Mouse (Mus musculus) stomach, embryonic 14.5 days (tissue): ENCODE measurements at regions not wholly inside any gene's neighbourhood (a gene's known extent, or its start where the extent isn't known, plus 50 kb on each side); places are given as distances from the start of the nearest gene placed in this dataset.

ENCODE experiments used
- ATAC-seq: fragments of 200-750 bp; cut with Nextera tagmentation; 2 replicates; pipeline ENCODE4 v1.8.0; 2017; ENCODE audit warnings: low read depth, moderate TSS enrichment; ENCODE audit not compliant: insufficient number of reproducible peaks, insufficient read depth, low FRiP score
- H3K27ac ChIP-seq: fragments of 300-500 bp; sonication (generic); 2 replicates; pipeline ENCODE4 v1.5.1; 2014; ENCODE audit warnings: mild to moderate bottlenecking, low read length, moderate library complexity, mixed read lengths
- H3K27me3 ChIP-seq: fragments of 300-500 bp; sonication (generic); 2 replicates; pipeline ENCODE4 v1.6.1; 2014; ENCODE audit warnings: low read length, control low read depth, mixed read lengths; ENCODE audit not compliant: control insufficient read depth, insufficient read depth
- H3K36me3 ChIP-seq: fragments of 300-500 bp; sonication (generic); 2 replicates; pipeline ENCODE4 v1.6.1; 2014; ENCODE audit warnings: mild to moderate bottlenecking, control low read depth, low read length, moderate library complexity, mixed read lengths; ENCODE audit not compliant: control insufficient read depth, insufficient read depth
- H3K4me1 ChIP-seq: fragments of 300-500 bp; sonication (generic); 2 replicates; pipeline ENCODE4 v1.6.1; 2014; ENCODE audit warnings: low read length, control low read depth, mixed read lengths; ENCODE audit not compliant: control insufficient read depth, insufficient read depth
- H3K4me2 ChIP-seq: fragments of 300-500 bp; sonication (generic); replicated peaks from 2 replicates; pipeline ENCODE4 v1.6.1; 2014; ENCODE audit warnings: low read depth, low read length, control low read depth
- H3K4me3 ChIP-seq: fragments of 300-500 bp; sonication (generic); 2 replicates; pipeline ENCODE4 v1.5.1; 2014; ENCODE audit warnings: low read depth, low read length, control low read depth
- H3K9ac ChIP-seq: fragments of 300-500 bp; sonication (generic); replicated peaks from 2 replicates; pipeline ENCODE4 v1.6.1; 2014; ENCODE audit warnings: low read depth, mild to moderate bottlenecking, control low read depth, low read length, moderate library complexity, mixed read lengths
- H3K9me3 ChIP-seq: fragments of 300-500 bp; sonication (generic); 2 replicates; pipeline ENCODE4 v1.6.1; 2016; ENCODE audit warnings: low read depth, low read length, control low read depth; ENCODE audit not compliant: control insufficient read depth
- WGBS: fragments of 180-500 bp; shearing (Covaris S2); extraction: QIAGEN DNeasy Blood & Tissue Kit; methylation state at CpG from one replicate; pipeline ENCODE4 v1.1.7; 2014; 5-methylcytosine and 5-hydroxymethylcytosine counted together

DNA sequence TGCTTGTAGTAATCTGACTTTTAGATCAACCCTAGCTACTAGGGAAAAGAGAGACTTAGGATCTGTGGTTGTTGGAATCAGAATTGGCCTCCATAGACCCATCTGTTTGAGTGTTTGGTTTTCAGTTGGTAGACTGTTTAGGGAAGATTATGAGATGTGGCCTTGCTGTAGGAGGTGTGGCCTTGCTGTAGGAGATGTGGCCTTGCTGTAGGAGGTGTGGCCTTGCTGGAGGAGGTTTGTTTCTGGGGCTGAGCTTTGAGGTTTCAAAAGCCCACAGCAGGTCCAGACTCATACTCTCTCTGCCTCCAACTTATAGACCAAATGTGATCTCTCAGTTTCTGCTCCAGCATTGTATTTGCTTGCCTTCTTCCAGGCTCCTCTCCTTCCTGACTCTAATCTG lies 363.7 kb downstream of the Rnf144b start:
- no peaks in the 10 kb centered on the region for H3K9me3 ChIP-seq
- no peaks in the 10 kb centered on the region for H3K4me1 ChIP-seq
- H3K4me3 ChIP-seq = no peak overlapping the region
- H3K36me3 ChIP-seq = no peaks in the 10 kb centered on the region
- no peak overlapping the region for H3K27ac ChIP-seq
- no peak overlapping the region for H3K4me2 ChIP-seq
- ATAC-seq = no peak
- no peak overlapping the region for H3K9ac ChIP-seq
- H3K27me3 ChIP-seq = no peaks in the 10 kb centered on the region

DNA sequence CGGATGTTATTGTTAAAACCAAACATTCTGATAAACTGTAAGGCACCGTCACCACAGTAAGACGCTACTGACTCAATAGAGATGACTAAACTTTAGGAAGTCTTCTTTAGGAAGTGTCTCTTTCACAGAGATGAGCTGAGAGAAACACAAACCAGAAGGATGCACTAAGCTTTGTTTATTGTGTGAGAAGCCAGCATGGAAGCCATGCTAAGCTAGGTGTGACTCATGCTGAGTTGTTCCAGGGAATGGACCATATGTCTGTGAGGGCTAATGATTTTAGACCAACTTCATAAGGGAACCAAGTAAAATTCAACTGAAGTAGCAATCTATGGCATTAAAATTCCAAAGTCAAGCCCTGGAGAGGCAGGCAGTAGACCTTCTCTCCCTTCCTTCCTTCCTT lies 364.2 kb downstream of the Rnf144b start:
- H3K27ac ChIP-seq = no peak overlapping the region
- H3K27me3 ChIP-seq = no peaks in the 10 kb centered on the region
- no peak overlapping the region for H3K9ac ChIP-seq
- H3K4me3 ChIP-seq = no peak overlapping the region
- H3K4me2 ChIP-seq = no peak overlapping the region
- WGBS = 73% methylated on average over 3 of the region's 3 CpGs
- H3K9me3 ChIP-seq = no peaks in the 10 kb centered on the region
- H3K4me1 ChIP-seq = no peaks in the 10 kb centered on the region
- no peaks in the 10 kb centered on the region for H3K36me3 ChIP-seq
- ATAC-seq = no peak

DNA sequence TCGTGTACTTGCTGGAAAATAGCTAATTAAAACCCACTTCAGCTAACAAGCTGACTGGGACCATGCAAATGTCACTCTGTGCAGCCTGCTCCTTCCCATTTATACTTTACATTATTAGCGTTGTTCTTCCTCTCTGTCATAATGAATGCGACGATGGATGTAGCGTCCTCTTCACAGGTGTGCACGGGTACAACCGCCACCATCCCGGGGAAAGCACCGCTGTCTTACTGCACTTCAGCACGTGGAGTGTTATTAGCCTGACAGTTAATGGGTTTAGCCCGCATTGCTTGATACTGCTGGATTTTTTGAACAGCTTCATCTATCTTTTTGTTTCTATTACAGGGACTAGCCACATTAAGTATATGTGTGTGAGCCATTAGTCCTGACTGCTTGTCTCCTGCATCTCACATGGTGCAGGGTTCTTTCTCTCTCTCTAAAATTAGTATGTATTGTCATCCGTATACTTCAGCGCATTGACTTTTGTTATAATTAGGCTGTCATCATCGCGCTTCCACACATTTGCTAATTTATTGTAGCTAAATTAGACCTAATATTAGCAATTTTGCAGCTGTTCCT lies 383.0 kb downstream of the Rnf144b start:
- H3K36me3 ChIP-seq = no peaks in the 10 kb centered on the region
- no peaks in the 10 kb centered on the region for H3K4me1 ChIP-seq
- no peaks in the 10 kb centered on the region for H3K27me3 ChIP-seq
- no peak overlapping the region for H3K27ac ChIP-seq
- no peak for ATAC-seq
- H3K4me2 ChIP-seq = no peak overlapping the region
- no peak overlapping the region for H3K9ac ChIP-seq
- H3K9me3 ChIP-seq = no peaks in the 10 kb centered on the region
- no peak overlapping the region for H3K4me3 ChIP-seq
- WGBS = 87% methylated on average over 15 of the region's 15 CpGs

DNA sequence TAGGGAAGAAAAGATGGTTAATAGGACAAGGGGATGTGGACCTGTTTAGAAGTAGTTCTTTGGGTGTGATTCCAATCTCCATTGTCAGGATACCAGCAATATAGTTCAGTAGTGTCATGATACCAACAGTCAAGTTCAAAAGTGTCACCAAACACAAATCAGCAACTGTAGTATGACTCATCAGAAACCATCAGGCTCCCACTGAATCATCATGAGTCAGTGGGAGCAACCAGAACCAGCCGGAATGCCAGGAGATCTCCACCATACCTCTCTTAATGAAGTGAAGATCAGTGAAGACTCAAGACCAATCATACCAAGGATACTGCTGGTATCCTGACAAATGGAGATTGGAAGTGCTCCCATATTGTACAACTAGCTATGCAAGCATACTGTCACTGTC lies 410.5 kb downstream of the Rnf144b start:
- Histone ChIP-seq H3K4me1 (no peaks in the 10 kb centered on the region), H3K4me3 (no peak overlapping the region), H3K4me2 (no peak overlapping the region), H3K9me3 (no peaks in the 10 kb centered on the region), H3K27ac (no peak overlapping the region), H3K27me3 (no peaks in the 10 kb centered on the region), H3K36me3 (no peaks in the 10 kb centered on the region), H3K9ac (no peak overlapping the region)
- no peak for ATAC-seq
- WGBS = 92% methylated on average over 1 of the region's 1 CpGs

DNA sequence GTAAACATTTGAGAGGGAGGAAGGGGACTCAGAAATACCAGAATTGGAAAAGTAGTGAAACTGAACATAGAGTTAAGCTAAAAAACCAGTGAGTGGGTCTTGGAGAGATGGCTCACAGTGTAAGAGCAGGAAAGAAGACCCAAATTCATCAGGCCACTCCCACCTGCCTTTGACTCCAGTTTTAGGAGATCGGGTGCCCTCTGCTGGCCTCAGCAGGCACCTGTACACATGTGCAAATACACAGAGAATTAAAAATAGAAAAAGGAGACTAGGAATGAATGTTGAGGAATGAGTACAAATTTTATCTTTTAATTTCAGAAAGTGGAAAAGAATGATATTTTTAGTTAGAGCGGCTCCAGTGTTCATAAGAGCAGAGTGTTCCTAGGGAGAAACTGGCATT lies 414.7 kb downstream of the Rnf144b start:
- no peak overlapping the region for H3K4me2 ChIP-seq
- 95% methylated on average over 2 of the region's 2 CpGs for WGBS

DNA sequence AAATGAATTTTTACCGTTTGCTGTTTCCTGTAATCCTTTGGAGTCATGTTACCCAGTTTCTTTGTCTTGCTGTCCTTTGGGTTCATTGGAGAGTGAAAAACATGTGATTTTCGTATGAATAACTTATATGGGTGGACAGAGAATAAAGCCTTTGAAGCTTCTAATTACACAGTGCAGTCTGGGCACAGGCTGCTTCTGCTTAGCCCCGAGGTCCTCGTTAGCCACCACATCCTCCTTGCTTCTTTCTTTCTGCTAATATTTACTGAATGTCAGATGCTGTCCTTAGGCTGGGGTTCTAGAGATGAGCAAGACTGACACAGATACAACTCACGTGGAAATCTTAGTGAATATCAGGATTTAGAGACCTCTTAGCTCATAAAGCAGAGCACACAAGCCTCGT lies 427.2 kb downstream of the Rnf144b start:
- no peak for ATAC-seq
- H3K36me3 ChIP-seq = no peaks in the 10 kb centered on the region
- H3K9me3 ChIP-seq = no peaks in the 10 kb centered on the region

More for the DNA sequence above, 414.7 kb downstream of the Rnf144b start:
- no peak overlapping the region for H3K27ac ChIP-seq
- ATAC-seq = no peak
- H3K4me1 ChIP-seq = no peaks in the 10 kb centered on the region
- no peaks in the 10 kb centered on the region for H3K36me3 ChIP-seq
- no peaks in the 10 kb centered on the region for H3K27me3 ChIP-seq
- no peak overlapping the region for H3K4me3 ChIP-seq
- H3K9ac ChIP-seq = no peak overlapping the region
- H3K9me3 ChIP-seq = no peaks in the 10 kb centered on the region

DNA sequence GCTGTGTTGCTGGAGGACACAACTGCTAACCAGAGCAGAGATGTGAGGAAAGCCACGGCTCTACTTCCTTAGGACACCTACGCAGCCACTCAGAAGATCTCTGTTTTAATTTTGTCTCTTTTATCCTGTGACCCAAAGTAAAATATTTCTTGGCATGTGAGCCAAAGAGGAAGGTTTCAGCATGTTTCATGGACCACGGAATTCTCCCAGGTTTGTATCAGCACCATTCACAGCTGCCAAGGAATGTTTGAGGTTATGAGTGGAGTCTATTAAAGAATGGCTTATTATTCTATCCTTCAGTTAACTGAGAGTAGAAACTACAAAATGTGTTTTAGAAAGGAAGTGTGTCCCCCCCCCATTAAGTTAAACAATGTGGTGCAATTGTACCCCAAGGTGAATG lies 429.8 kb downstream of the Rnf144b start:
- Histone ChIP-seq H3K9ac (no peak overlapping the region), H3K4me3 (no peak overlapping the region), H3K36me3 (no peaks in the 10 kb centered on the region), H3K9me3 (no peaks in the 10 kb centered on the region), H3K27ac (no peak overlapping the region), H3K4me1 (no peaks in the 10 kb centered on the region), H3K4me2 (no peak overlapping the region), H3K27me3 (no peaks in the 10 kb centered on the region)
- WGBS = 77% methylated on average over 3 of the region's 3 CpGs
- ATAC-seq = no peak

More for the DNA sequence above, 427.2 kb downstream of the Rnf144b start:
- H3K4me2 ChIP-seq = no peak overlapping the region
- 61% methylated on average over 6 of the region's 6 CpGs for WGBS
- H3K4me1 ChIP-seq = no peaks in the 10 kb centered on the region
- no peak overlapping the region for H3K27ac ChIP-seq
- no peaks in the 10 kb centered on the region for H3K27me3 ChIP-seq
- H3K4me3 ChIP-seq = no peak overlapping the region
- H3K9ac ChIP-seq = no peak overlapping the region

DNA sequence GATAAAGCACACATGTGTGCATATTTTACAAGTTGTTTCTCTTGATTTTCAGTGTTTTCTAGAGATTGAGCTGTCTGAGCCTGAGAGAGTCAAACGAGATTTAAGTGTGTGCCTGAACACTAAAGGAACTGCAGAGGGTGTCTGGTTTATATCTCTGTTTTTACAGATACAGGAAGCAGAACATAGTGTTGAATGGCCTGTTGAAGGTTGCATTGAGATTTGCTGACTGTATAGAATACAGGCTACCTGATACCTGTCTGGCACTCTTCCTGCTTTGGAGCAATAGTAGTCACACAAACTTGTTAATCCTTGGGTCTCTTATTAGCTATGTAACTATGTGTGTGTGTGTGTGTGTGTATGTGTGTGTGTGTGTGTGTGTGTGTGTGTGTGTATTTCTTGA lies 431.7 kb downstream of the Rnf144b start:
- H3K27ac ChIP-seq = no peak overlapping the region
- no peaks in the 10 kb centered on the region for H3K27me3 ChIP-seq
- ATAC-seq = peak; percentile 14; the same call in 1 of the 2 replicates
- H3K4me3 ChIP-seq = no peak overlapping the region
- H3K9me3 ChIP-seq = no peaks in the 10 kb centered on the region
- WGBS = 28% methylated on average over 1 of the region's 1 CpGs
- no peaks in the 10 kb centered on the region for H3K4me1 ChIP-seq
- H3K9ac ChIP-seq = no peak overlapping the region
- H3K4me2 ChIP-seq = no peak overlapping the region
- no peaks in the 10 kb centered on the region for H3K36me3 ChIP-seq

DNA sequence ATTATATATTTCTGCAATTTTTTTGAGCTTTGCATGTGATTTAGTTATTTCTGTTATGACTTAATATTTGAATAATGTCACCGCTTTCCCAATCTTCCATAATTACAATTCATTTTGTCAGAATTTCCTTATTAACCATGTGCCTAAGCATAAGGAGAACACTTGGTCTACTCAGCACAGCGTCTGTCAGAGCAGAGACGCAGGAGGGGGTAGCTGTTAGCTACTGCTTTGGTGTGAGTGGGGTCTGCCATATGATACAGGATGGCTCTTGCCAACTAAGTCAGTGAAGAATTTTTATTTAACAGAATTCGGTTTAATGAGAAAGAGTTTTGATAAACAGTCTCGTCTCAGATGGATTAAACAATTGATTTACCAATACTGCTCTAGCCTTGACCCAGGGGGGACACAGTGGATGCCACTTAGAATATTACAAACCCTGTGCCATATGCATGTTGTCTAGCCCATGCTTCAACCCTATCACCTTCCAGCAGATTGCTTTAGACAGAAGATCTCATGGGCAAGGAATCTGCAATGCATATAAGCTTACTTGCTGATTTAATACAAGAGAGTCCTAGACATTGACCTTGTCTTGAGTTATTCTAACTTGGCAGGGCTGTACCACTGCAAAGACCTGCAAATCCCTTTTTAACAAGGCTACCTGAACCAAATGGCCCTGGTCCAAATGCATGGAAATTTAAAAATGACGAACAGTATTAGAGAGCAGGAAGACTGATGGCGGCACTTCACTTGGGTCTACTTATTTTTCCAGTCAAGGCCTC lies 434.9 kb downstream of the Rnf144b start:
- no peak overlapping the region for H3K9ac ChIP-seq
- no peaks in the 10 kb centered on the region for H3K9me3 ChIP-seq
- H3K4me1 ChIP-seq = no peaks in the 10 kb centered on the region
- no peak overlapping the region for H3K4me3 ChIP-seq
- no peaks in the 10 kb centered on the region for H3K27me3 ChIP-seq
- no peaks in the 10 kb centered on the region for H3K36me3 ChIP-seq
- 81% methylated on average over 7 of the region's 7 CpGs for WGBS
- ATAC-seq = no peak
- H3K4me2 ChIP-seq = no peak overlapping the region
- no peak overlapping the region for H3K27ac ChIP-seq
